ENCODE assay signal across 15 mouse cellular contexts in genomic region chr12:76430879-76431406, GRCm38 (mm10). TPM values are rescaled to one million over a fixed set of nuclear protein-coding genes. Genes with fewer than 3 reads are reported as not detected.
DNase-seq lines count a peak whose midpoint lies in the region; ATAC-seq lines count a peak whose summit lies in the region.
"Had no signal": no experiment of that assay in that cellular context is flagged by ENCODE, and none has a peak within 500 bp of the region (broad histone marks: within the 10 kb centered on the region; RNA-seq: fewer than 3 reads in every experiment).

No protein-coding gene starts in this region.

- H3K9ac ChIP-seq in heart, embryonic 13.5 days = no peak overlapping the region
- no peak overlapping the region for H3K9ac ChIP-seq in midbrain, embryonic 16.5 days (ENCODE audit: low read depth, low read length)

- H3K27ac ChIP-seq in heart, embryonic 13.5 days (replicated peaks) = peak overlapping the region; percentile 40; the same call in 1 of the 2 replicates
- H3K27ac ChIP-seq in midbrain, embryonic 16.5 days (ENCODE audit: low read length) = peak overlapping the region; percentile 28; the same call in 1 of the 2 replicates
- no peak overlapping the region for H3K27ac ChIP-seq in midbrain, embryonic 10.5 days (replicated peaks)
- H3K27ac ChIP-seq: embryonic facial prominence, embryonic 10.5 days; hindbrain, embryonic 10.5 days had no signal

- intact Hi-C loops in heart, postnatal 25 days (cut with DNase I) = no loop called here

- peak; percentile 36 for DNase-seq in adrenal gland, adult 2 months
- no peak for DNase-seq in adrenal gland, postnatal 4 days (ENCODE audit: low spot score in 2 of 2)
- DNase-seq in heart, postnatal 25 days (ENCODE audit: low spot score) = no peak
- DNase-seq in midbrain, embryonic 10.5 days (ENCODE audit: low spot score) = no peak
- DNase-seq in layer of hippocampus, postnatal 14 days (ENCODE audit: low spot score in 2 of 2) = peak; percentile 40 to 59
- DNase-seq in kidney, postnatal 4 days = no peak
- DNase-seq: kidney, adult 18-20 months; kidney, postnatal 36 days; lung, adult 2 months had no signal

- ATAC-seq in heart, embryonic 13.5 days (ENCODE audit: extremely low read depth, insufficient number of reproducible peaks, low FRiP score, low TSS enrichment) = no peak
- ATAC-seq in midbrain, embryonic 16.5 days = no peak

- H3K27me3 ChIP-seq in heart, embryonic 13.5 days (replicated peaks) = 0 out of 2 replicates have a peak, but pooled peaks cover 4% of the 10 kb centered on the region
- H3K27me3 ChIP-seq in midbrain, embryonic 16.5 days (ENCODE audit: control insufficient read depth, insufficient read depth, low read depth, low read length) = peaks cover 8% of the 10 kb centered on the region; the same call in 1 of the 2 replicates
- peaks cover 33% of the 10 kb centered on the region for H3K27me3 ChIP-seq in midbrain, embryonic 10.5 days (ENCODE audit: low read depth, poor library complexity, severe bottlenecking)

- H3K4me2 ChIP-seq in heart, embryonic 13.5 days = no peak overlapping the region
- H3K4me2 ChIP-seq in midbrain, embryonic 16.5 days (ENCODE audit: low read length) = no peak overlapping the region

- no peaks in the 10 kb centered on the region for H3K9me3 ChIP-seq in heart, embryonic 13.5 days
- no peaks in the 10 kb centered on the region for H3K9me3 ChIP-seq in midbrain, embryonic 16.5 days (replicated peaks; ENCODE audit: control insufficient read depth, low read length, poor library complexity, severe bottlenecking)
- no peaks in the 10 kb centered on the region for H3K9me3 ChIP-seq in midbrain, embryonic 10.5 days (replicated peaks)
- H3K9me3 ChIP-seq: embryonic facial prominence, embryonic 10.5 days; hindbrain, embryonic 10.5 days had no signal

- WGBS in heart, embryonic 13.5 days = 20% methylated on average over 5 of the region's 5 CpGs
- 64% methylated on average over 5 of the region's 5 CpGs for WGBS in midbrain, embryonic 16.5 days
- WGBS in midbrain, embryonic 10.5 days = 64% methylated on average over 5 of the region's 5 CpGs

- no peak overlapping the region for H3K4me3 ChIP-seq in heart, embryonic 13.5 days
- H3K4me3 ChIP-seq in midbrain, embryonic 16.5 days (ENCODE audit: low read depth, low read length) = no peak overlapping the region
- no peak overlapping the region for H3K4me3 ChIP-seq in midbrain, embryonic 10.5 days
- H3K4me3 ChIP-seq: embryonic facial prominence, embryonic 10.5 days; hindbrain, embryonic 10.5 days; myocyte had no signal

- peaks cover 36% of the 10 kb centered on the region for H3K4me1 ChIP-seq in heart, embryonic 13.5 days
- H3K4me1 ChIP-seq in midbrain, embryonic 16.5 days (ENCODE audit: control insufficient read depth, insufficient read depth, low read length) = peaks cover 4% of the 10 kb centered on the region; the same call in 1 of the 2 replicates
- peaks cover 19% of the 10 kb centered on the region for H3K4me1 ChIP-seq in midbrain, embryonic 10.5 days

- H3K36me3 ChIP-seq in heart, embryonic 13.5 days = no peaks in the 10 kb centered on the region
- no peaks in the 10 kb centered on the region for H3K36me3 ChIP-seq in midbrain, embryonic 16.5 days (ENCODE audit: control insufficient read depth, insufficient read depth, low read length)
- H3K36me3 ChIP-seq in midbrain, embryonic 10.5 days = no peaks in the 10 kb centered on the region
- H3K36me3 ChIP-seq: embryonic facial prominence, embryonic 10.5 days; hindbrain, embryonic 10.5 days had no signal

RNA-seq across cellular contexts. Expression of gene Ppp1r36, which starts 13.6 kb away (rescaled TPM):
- under 1 TPM; 0.23 to 0.24 TPM for total RNA-seq in adrenal gland, adult 2 months (2021)
- not detected in 2 replicates for polyA plus RNA-seq in adrenal gland, adult 2 months (2012; rRNA removed)
- 1 to 10 TPM in 1 of 2 experiments, under 1 TPM in 1; 0.56 to 1.0 TPM for total RNA-seq in adrenal gland, postnatal 4 days (2021)
- 2.0 and 3.1 TPM in 2 replicates for polyA plus RNA-seq in heart, embryonic 13.5 days (2015; fragmentation: Nextera tagmentation; extraction: Ambion mirVana)
- not detected for total RNA-seq in heart, postnatal 25 days (2021)
- polyA plus RNA-seq in midbrain, embryonic 16.5 days (2015; fragmentation: Nextera tagmentation; extraction: Ambion mirVana) = 1.3 and 1.9 TPM in 2 replicates
- 0.33 and 0.71 TPM in 2 replicates for polyA plus RNA-seq in midbrain, embryonic 10.5 days (2016; fragmentation: Nextera tagmentation; extraction: Ambion mirVana)
- 1 to 10 TPM; 1.1 to 3.0 TPM for total RNA-seq in layer of hippocampus, postnatal 14 days (2021)
- polyA plus RNA-seq: myocyte; spleen, adult 2 months had no signal

RNA-seq across cellular contexts. Expression of gene Hspa2, which starts 27.0 kb away (rescaled TPM):
- total RNA-seq in adrenal gland, adult 2 months (2021) = 10 to 100 TPM; 18.7 to 23.8 TPM
- 15.9 and 21.3 TPM in 2 replicates for polyA plus RNA-seq in adrenal gland, adult 2 months (2012; rRNA removed)
- 10 to 100 TPM; 22.7 to 24.4 TPM for total RNA-seq in adrenal gland, postnatal 4 days (2021)
- polyA plus RNA-seq in heart, embryonic 13.5 days (2015; fragmentation: Nextera tagmentation; extraction: Ambion mirVana) = 15.1 and 15.5 TPM in 2 replicates
- 1 to 10 TPM; 6.0 to 7.0 TPM for total RNA-seq in heart, postnatal 25 days (2021)
- 6.2 and 7.6 TPM in 2 replicates for polyA plus RNA-seq in midbrain, embryonic 16.5 days (2015; fragmentation: Nextera tagmentation; extraction: Ambion mirVana)
- polyA plus RNA-seq in midbrain, embryonic 10.5 days (2016; fragmentation: Nextera tagmentation; extraction: Ambion mirVana) = 4.9 and 5.9 TPM in 2 replicates
- 100 to 1,000 TPM; 109 to 128 TPM for total RNA-seq in layer of hippocampus, postnatal 14 days (2021)

Comparison
In these comparisons a context has a peak if more than half of its experiments do, and no peak if none do; other contexts are left out.
1. DNase-seq: peak in adrenal gland, adult 2 months (single experiment) and layer of hippocampus, postnatal 14 days (2 of 2); none in adrenal gland, postnatal 4 days (0 of 2), heart, postnatal 25 days (single experiment), midbrain, embryonic 10.5 days (single experiment) and kidney, postnatal 4 days (0 of 2).
2. RNA of gene Hspa2, which starts 27.0 kb away (total RNA-seq): 109 to 128 TPM in layer of hippocampus, postnatal 14 days; 22.7 to 24.4 TPM in adrenal gland, postnatal 4 days, 18.7 to 23.8 TPM in adrenal gland, adult 2 months and 6.0 to 7.0 TPM in heart, postnatal 25 days; every median in the first group is over 4 times any median in the second.